Mouse (Mus musculus): ENCODE results near the gene Cela3a. TPM values are rescaled to one million over a fixed set of nuclear protein-coding genes. Genes with fewer than 3 reads are reported as not detected.

Gene Cela3a
- polyA plus RNA-seq, 1 experiment from 2014 or later = not detected

- WGBS = 77% methylated on average over 4 of the region's 4 CpGs
- Histone ChIP-seq H3K4me1 (replicated peaks; ENCODE audit: control insufficient read depth, insufficient read depth, low read length) (0 out of 2 replicates have a peak, but pooled peaks cover 3% of the 10 kb centered on the region), H3K27ac (no peak overlapping the region), H3K9me3 (ENCODE audit: control insufficient read depth, low read length) (no peaks in the 10 kb centered on the region), H3K4me3 (replicated peaks; ENCODE audit: low read length) (no peak overlapping the region), H3K4me2 (replicated peaks) (no peak overlapping the region), H3K9ac (no peak overlapping the region), H3K36me3 (replicated peaks; ENCODE audit: control insufficient read depth, insufficient read depth) (no peaks in the 10 kb centered on the region), H3K27me3 (ENCODE audit: control insufficient read depth, insufficient read depth, low read length) (no peaks in the 10 kb centered on the region)
- ATAC-seq (ENCODE audit: low FRiP score) = no peak
- DNase-seq (ENCODE audit: low spot score) = no peak
Measured at GRCm38 (mm10) chr4:137366097-137366496, 43.5 kb downstream of the Cela3a start.

GRCm38 (mm10) chr4:137365356-137366062 is 44.1 kb downstream of the Cela3a start:
- WGBS = 84% methylated on average over 19 of the region's 19 CpGs
- no peak overlapping the region for H3K4me2 ChIP-seq (replicated peaks)
- no peak overlapping the region for H3K27ac ChIP-seq
- no peaks in the 10 kb centered on the region for H3K27me3 ChIP-seq (ENCODE audit: control insufficient read depth, insufficient read depth, low read length)
- DNase-seq (ENCODE audit: low spot score) (no peak), ATAC-seq (ENCODE audit: low FRiP score) (no peak)
- H3K4me1 ChIP-seq (replicated peaks; ENCODE audit: control insufficient read depth, insufficient read depth, low read length) = 0 out of 2 replicates have a peak, but pooled peaks cover 3% of the 10 kb centered on the region
- no peak overlapping the region for H3K4me3 ChIP-seq (replicated peaks; ENCODE audit: low read length)
- no peaks in the 10 kb centered on the region for H3K9me3 ChIP-seq (ENCODE audit: control insufficient read depth, low read length)
- H3K9ac ChIP-seq = no peak overlapping the region
- no peaks in the 10 kb centered on the region for H3K36me3 ChIP-seq (replicated peaks; ENCODE audit: control insufficient read depth, insufficient read depth)

- H3K4me2 ChIP-seq (replicated peaks) = no peak overlapping the region
- ATAC-seq (ENCODE audit: low FRiP score) (no peak), DNase-seq (ENCODE audit: low spot score) (no peak)
- H3K9me3 ChIP-seq (ENCODE audit: control insufficient read depth, low read length) = no peaks in the 10 kb centered on the region
- no peak overlapping the region for H3K27ac ChIP-seq
- no peaks in the 10 kb centered on the region for H3K4me1 ChIP-seq (replicated peaks; ENCODE audit: control insufficient read depth, insufficient read depth, low read length)
- H3K27me3 ChIP-seq (ENCODE audit: control insufficient read depth, insufficient read depth, low read length) = no peaks in the 10 kb centered on the region
- no peak overlapping the region for H3K9ac ChIP-seq
- WGBS = 92% methylated on average over 6 of the region's 6 CpGs
- H3K36me3 ChIP-seq (replicated peaks; ENCODE audit: control insufficient read depth, insufficient read depth) = no peaks in the 10 kb centered on the region
- H3K4me3 ChIP-seq (replicated peaks; ENCODE audit: low read length) = no peak overlapping the region
Measured at GRCm38 (mm10) chr4:137364826-137365225, 44.8 kb downstream of the Cela3a start.

- 74% methylated on average over 3 of the region's 3 CpGs for WGBS
Measured at GRCm38 (mm10) chr4:137360996-137361395, 48.6 kb downstream of the Cela3a start.

GRCm38 (mm10) chr4:137358291-137359002 is 51.1 kb downstream of the Cela3a start:
- 64% methylated on average over 14 of the region's 14 CpGs for WGBS
- Histone ChIP-seq H3K9me3 (ENCODE audit: control insufficient read depth, low read length) (no peaks in the 10 kb centered on the region), H3K4me2 (replicated peaks) (peak overlapping the region; percentile 40), H3K27ac (no peak overlapping the region), H3K4me1 (replicated peaks; ENCODE audit: control insufficient read depth, insufficient read depth, low read length) (peaks cover 30% of the 10 kb centered on the region), H3K4me3 (replicated peaks; ENCODE audit: low read length) (0 out of 2 replicates have a peak overlapping the region, but pooled peaks have one; percentile 100), H3K36me3 (replicated peaks; ENCODE audit: control insufficient read depth, insufficient read depth) (no peaks in the 10 kb centered on the region), H3K9ac (no peak overlapping the region), H3K27me3 (ENCODE audit: control insufficient read depth, insufficient read depth, low read length) (no peaks in the 10 kb centered on the region)
- DNase-seq (ENCODE audit: low spot score) (no peak), ATAC-seq (ENCODE audit: low FRiP score) (no peak)

More at GRCm38 (mm10) chr4:137360996-137361395, 48.6 kb downstream of the Cela3a start:
- no peaks in the 10 kb centered on the region for H3K9me3 ChIP-seq (ENCODE audit: control insufficient read depth, low read length)
- DNase-seq (ENCODE audit: low spot score) (no peak), ATAC-seq (ENCODE audit: low FRiP score) (no peak)
- H3K36me3 ChIP-seq (replicated peaks; ENCODE audit: control insufficient read depth, insufficient read depth) = no peaks in the 10 kb centered on the region
- peaks cover 5% of the 10 kb centered on the region for H3K4me1 ChIP-seq (replicated peaks; ENCODE audit: control insufficient read depth, insufficient read depth, low read length)
- H3K27ac ChIP-seq = no peak overlapping the region
- H3K4me2 ChIP-seq (replicated peaks) = no peak overlapping the region
- H3K4me3 ChIP-seq (replicated peaks; ENCODE audit: low read length) = no peak overlapping the region
- H3K27me3 ChIP-seq (ENCODE audit: control insufficient read depth, insufficient read depth, low read length) = no peaks in the 10 kb centered on the region
- no peak overlapping the region for H3K9ac ChIP-seq

- peak within 1 kb of the TSS; percentile 98 for H3K27ac ChIP-seq
- H3K36me3 ChIP-seq (replicated peaks; ENCODE audit: control insufficient read depth, insufficient read depth) = no peaks in the 10 kb centered on the region
- under 1% methylated on average over 36 of the region's 44 CpGs for WGBS
- no peaks in the 10 kb centered on the region for H3K9me3 ChIP-seq (ENCODE audit: control insufficient read depth, low read length)
- peaks cover 36% of the 10 kb centered on the region for H3K4me1 ChIP-seq (replicated peaks; ENCODE audit: control insufficient read depth, insufficient read depth, low read length)
- ATAC-seq (ENCODE audit: low FRiP score) (peak; percentile 97), DNase-seq (ENCODE audit: low spot score) (peak; percentile 97)
- peak within 1 kb of the TSS; percentile 100 for H3K9ac ChIP-seq
- peak within 1 kb of the TSS; percentile 90 for H3K4me2 ChIP-seq (replicated peaks)
- H3K27me3 ChIP-seq (ENCODE audit: control insufficient read depth, insufficient read depth, low read length) = no peaks in the 10 kb centered on the region
- H3K4me3 ChIP-seq (replicated peaks; ENCODE audit: low read length) = peak within 1 kb of the TSS; percentile 100
Measured at GRCm38 (mm10) chr4:137357517-137358254, 51.9 kb downstream of the Cela3a start, which contains the start of gene Cdc42. Cdc42 (minus strand) TSS chr4:137357720.

- H3K9ac ChIP-seq = peak overlapping the region; percentile 100
- no peaks in the 10 kb centered on the region for H3K9me3 ChIP-seq (ENCODE audit: control insufficient read depth, low read length)
- no peaks in the 10 kb centered on the region for H3K36me3 ChIP-seq (replicated peaks; ENCODE audit: control insufficient read depth, insufficient read depth)
- ATAC-seq (ENCODE audit: low FRiP score) = peak; percentile 54
- peak; percentile 51 for DNase-seq (ENCODE audit: low spot score)
- peak overlapping the region; percentile 90 for H3K4me2 ChIP-seq (replicated peaks)
- H3K27ac ChIP-seq = peak overlapping the region; percentile 98
- WGBS = under 1% methylated on average over 48 of the region's 90 CpGs
- peaks cover 42% of the 10 kb centered on the region for H3K4me1 ChIP-seq (replicated peaks; ENCODE audit: control insufficient read depth, insufficient read depth, low read length)
- H3K4me3 ChIP-seq (replicated peaks; ENCODE audit: low read length) = peak overlapping the region; percentile 100
- H3K27me3 ChIP-seq (ENCODE audit: control insufficient read depth, insufficient read depth, low read length) = no peaks in the 10 kb centered on the region
Measured at GRCm38 (mm10) chr4:137356674-137357510, 52.7 kb downstream of the Cela3a start.
